Mouse (Mus musculus) E14TG2a.4 (cell line): Measurements from ENCODE around the gene Csf2rb.

Source experiments
- CTCF ChIP-seq: conservative IDR thresholded peaks from 2 replicates; pipeline ENCODE4 v1.5.1; 2014; ENCODE audit warnings: low read length
- NANOG ChIP-seq: IDR thresholded peaks from 2 replicates; pipeline ENCODE4 v1.6.1; 2014; ENCODE audit warnings: borderline replicate concordance, low read length, mixed read lengths

- TF ChIP-seq CTCF (no peak), NANOG (no peak)
Measured at GRCm38 (mm10) chr15:78309865-78310264, 15.7 kb upstream of the Csf2rb start.
